Mouse (Mus musculus) megakaryocyte, embryonic 14.5 days (primary cell): ENCODE data around the gene Olfr206.

Source experiments
- FLI1 ChIP-seq: IDR thresholded peaks from 2 replicates; pipeline ENCODE4 v1.6.1; 2012; ENCODE audit warnings: low read length, inconsistent platforms, mixed read lengths
- GATA1 ChIP-seq: IDR thresholded peaks from 3 replicates; pipeline ENCODE4 v1.6.1; 2012; ENCODE audit warnings: mixed read lengths, low read length, inconsistent platforms, borderline replicate concordance

DNA sequence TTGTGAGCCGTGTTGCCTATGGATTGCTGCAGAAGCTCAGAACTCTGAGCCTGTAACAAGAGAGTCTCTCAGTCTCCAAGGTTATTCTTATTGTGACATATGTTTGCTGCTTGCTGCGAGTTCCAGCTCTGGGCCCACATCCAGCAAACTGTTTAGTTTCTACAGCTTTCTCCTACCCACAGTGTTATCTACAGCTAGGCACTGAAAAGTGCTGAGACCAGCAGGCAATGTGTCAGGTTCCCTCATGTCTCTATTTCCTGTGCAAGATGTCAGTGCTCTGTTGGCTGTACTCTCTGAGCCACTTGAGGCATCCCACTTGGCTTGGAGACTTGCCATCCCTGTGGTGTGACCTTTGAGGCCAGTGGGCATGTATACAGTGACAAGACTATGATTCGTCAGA lies 44.3 kb upstream of the Olfr206 start:
- TF ChIP-seq GATA1 (no peak), FLI1 (no peak)
